Mouse (Mus musculus) heart, embryonic 15.5 days (tissue): ENCODE measurements at regions not wholly inside any gene's neighbourhood (a gene's known extent, or its start where the extent isn't known, plus 50 kb on each side); places are given as distances from the start of the nearest gene placed in this dataset.

Experiments
- ATAC-seq: fragments of 200-750 bp; cut with Nextera tagmentation; replicated peaks from 2 replicates; pipeline ENCODE4 v1.8.0; 2017; ENCODE audit warnings: low read depth, moderate TSS enrichment; ENCODE audit not compliant: insufficient number of reproducible peaks, insufficient read depth, low FRiP score
- H3K27ac ChIP-seq: fragments of 300-500 bp; sonication (generic); 2 replicates; pipeline ENCODE4 v1.5.1; 2015; ENCODE audit warnings: mild to moderate bottlenecking, inconsistent platforms
- H3K27me3 ChIP-seq: fragments of 300-500 bp; sonication (generic); 2 replicates; pipeline ENCODE4 v1.6.1; 2015; ENCODE audit warnings: inconsistent platforms
- H3K36me3 ChIP-seq: fragments of 300-500 bp; sonication (generic); 2 replicates; pipeline ENCODE4 v1.6.1; 2015; ENCODE audit warnings: mild to moderate bottlenecking, inconsistent platforms
- H3K4me1 ChIP-seq: fragments of 300-500 bp; sonication (generic); replicated peaks from 2 replicates; pipeline ENCODE4 v1.6.1; 2015; ENCODE audit warnings: inconsistent platforms
- H3K4me2 ChIP-seq: fragments of 300-500 bp; sonication (generic); 2 replicates; pipeline ENCODE4 v1.6.1; 2015; ENCODE audit warnings: inconsistent platforms, mild to moderate bottlenecking, moderate library complexity
- H3K4me3 ChIP-seq: fragments of 300-500 bp; sonication (generic); 2 replicates; pipeline ENCODE4 v1.5.1; 2015; ENCODE audit warnings: mild to moderate bottlenecking, inconsistent platforms
- H3K9ac ChIP-seq: fragments of 300-500 bp; sonication (generic); 2 replicates; pipeline ENCODE4 v1.6.1; 2015; ENCODE audit warnings: mild to moderate bottlenecking, inconsistent platforms
- H3K9me3 ChIP-seq: fragments of 300-500 bp; sonication (generic); replicated peaks from 2 replicates; pipeline ENCODE4 v1.6.1; 2016; ENCODE audit warnings: inconsistent platforms
- WGBS: fragments of 180-500 bp; shearing (Covaris S2); methylation state at CpG from one replicate; pipeline ENCODE4 v1.1.7; 2015; ENCODE audit warnings: mixed read lengths; 5-methylcytosine and 5-hydroxymethylcytosine counted together

DNA sequence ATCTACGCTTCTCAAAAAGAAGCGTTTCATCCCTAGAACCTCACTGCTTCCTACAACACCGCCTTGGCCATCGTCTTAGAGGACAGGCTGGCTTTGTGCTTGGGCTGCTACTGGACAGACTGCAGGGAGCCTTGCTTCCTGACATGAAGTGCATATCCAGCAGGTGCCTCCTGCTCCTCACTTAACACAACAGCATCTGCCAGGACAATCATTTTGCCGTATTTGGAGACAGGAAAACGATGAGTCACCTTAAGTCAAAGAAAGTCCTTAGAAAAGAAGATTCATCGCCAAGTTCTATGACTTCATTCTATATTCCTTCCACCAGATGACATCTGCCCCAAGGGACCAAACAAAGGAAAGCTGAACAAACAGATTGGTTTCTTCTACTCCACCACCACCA, 98.5 kb upstream of the Sgk1 start:
- Histone ChIP-seq H3K27ac (no peak overlapping the region), H3K9ac (no peak overlapping the region), H3K9me3 (no peaks in the 10 kb centered on the region), H3K4me1 (no peaks in the 10 kb centered on the region), H3K36me3 (no peaks in the 10 kb centered on the region), H3K4me3 (no peak overlapping the region), H3K4me2 (no peak overlapping the region), H3K27me3 (no peaks in the 10 kb centered on the region)
- WGBS, result 75% methylated on average over 7 of the region's 7 CpGs
- ATAC-seq, result no peak

DNA sequence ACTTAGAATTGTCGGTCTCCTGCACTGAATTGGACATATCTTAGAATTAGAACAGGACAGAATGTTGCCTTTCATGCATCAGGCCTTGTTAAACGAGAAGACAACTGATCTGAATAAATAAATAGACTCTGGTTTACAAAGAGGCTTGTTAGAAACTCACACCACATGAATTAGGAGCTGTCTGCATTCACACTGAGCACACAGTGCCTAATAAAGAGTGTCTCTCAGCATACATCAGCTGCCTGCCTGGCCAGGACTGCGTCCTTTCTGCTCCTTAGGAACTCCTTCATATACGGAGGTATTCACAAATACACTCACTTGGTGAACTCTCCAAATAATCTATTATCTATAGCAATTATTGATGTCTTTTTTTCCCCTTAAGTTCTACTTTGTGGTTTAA, 96.9 kb upstream of the Sgk1 start:
- WGBS, result 78% methylated on average over 4 of the region's 4 CpGs
- ATAC-seq, result no peak
- H3K9me3 ChIP-seq, result no peaks in the 10 kb centered on the region
- H3K4me3 ChIP-seq, result no peak overlapping the region
- no peak overlapping the region for H3K4me2 ChIP-seq
- H3K27ac ChIP-seq, result no peak overlapping the region
- no peaks in the 10 kb centered on the region for H3K4me1 ChIP-seq
- no peak overlapping the region for H3K9ac ChIP-seq
- H3K36me3 ChIP-seq, result no peaks in the 10 kb centered on the region
- H3K27me3 ChIP-seq, result no peaks in the 10 kb centered on the region

DNA sequence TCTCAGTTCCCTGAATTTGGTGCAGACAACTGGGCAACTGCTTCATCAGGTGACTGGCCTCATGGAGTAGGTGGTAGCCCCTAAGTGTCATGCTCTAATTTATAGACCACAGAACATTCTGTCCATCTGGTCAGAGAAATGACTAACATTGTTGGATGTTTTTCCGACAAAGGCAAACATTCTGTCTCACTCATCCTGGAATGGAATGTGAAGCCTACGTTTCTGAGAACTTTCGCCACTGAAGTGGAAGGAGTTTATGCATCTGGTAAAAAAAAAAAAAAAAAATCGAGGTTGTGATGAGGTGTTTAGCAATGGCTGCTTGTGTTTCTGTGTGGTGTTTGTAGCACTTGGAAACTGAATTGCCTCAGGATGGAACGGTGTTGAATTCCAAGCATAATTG, 96.2 kb upstream of the Sgk1 start:
- Histone ChIP-seq H3K4me1 (no peaks in the 10 kb centered on the region), H3K9ac (no peak overlapping the region), H3K27ac (no peak overlapping the region), H3K4me2 (no peak overlapping the region), H3K36me3 (no peaks in the 10 kb centered on the region), H3K27me3 (no peaks in the 10 kb centered on the region), H3K4me3 (no peak overlapping the region), H3K9me3 (no peaks in the 10 kb centered on the region)
- WGBS, result 70% methylated on average over 5 of the region's 5 CpGs
- no peak for ATAC-seq

DNA sequence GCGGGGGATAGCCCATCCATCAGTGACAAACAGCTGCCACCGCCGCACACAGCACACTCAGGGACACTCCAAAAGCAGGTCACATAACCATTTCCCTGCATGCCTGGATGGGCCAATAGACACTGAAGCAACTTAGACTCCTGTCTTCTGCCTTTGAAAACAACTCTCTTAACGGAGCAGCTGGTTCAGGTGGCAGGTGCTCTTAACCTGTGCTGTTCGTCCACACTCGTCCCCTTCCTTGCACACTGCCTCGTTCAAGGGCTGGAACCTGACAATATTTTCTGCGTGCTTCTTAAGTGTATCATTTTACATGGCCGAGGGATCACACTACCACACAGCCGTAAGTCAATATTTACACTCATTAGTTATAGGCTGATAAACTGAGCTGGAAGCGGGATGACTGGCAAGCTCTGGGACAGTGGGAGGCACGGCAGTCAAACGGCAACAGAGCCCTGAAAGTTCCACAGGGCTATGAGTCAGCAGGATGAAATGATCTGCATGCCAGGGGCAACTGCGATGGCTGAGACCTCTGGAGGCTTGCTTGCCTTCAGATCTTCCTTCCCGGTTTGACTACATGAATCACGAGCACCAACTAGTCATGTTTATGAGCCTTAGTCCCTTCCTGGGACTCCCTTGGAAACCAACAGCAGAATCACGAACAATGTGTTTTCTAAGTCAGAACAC, 92.0 kb upstream of the Sgk1 start:
- H3K9ac ChIP-seq, result no peak overlapping the region
- 49% methylated on average over 17 of the region's 17 CpGs for WGBS
- no peaks in the 10 kb centered on the region for H3K4me1 ChIP-seq
- no peak overlapping the region for H3K4me2 ChIP-seq
- ATAC-seq, result no peak
- no peaks in the 10 kb centered on the region for H3K9me3 ChIP-seq
- H3K36me3 ChIP-seq, result no peaks in the 10 kb centered on the region
- H3K4me3 ChIP-seq, result no peak overlapping the region
- no peaks in the 10 kb centered on the region for H3K27me3 ChIP-seq
- no peak overlapping the region for H3K27ac ChIP-seq

DNA sequence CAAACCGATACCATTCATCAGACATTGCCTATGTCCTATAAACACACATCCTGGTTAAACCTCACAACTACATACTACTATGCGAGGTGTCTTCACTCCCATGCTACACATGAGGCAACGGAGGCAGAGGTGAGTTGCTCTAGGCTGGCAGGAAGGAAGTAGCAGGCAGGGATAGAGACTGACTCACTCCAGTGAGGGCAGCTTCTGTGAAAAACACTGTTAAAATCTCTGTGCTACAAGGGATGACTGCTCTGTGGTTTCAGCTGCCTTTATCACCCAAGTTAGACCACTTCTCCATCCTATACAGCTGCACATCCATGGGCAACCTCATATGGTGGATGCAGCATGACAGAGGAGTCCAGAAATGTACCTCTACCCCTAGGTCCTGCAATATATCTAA, 91.0 kb upstream of the Sgk1 start:
- Histone ChIP-seq H3K4me2 (no peak overlapping the region), H3K4me3 (no peak overlapping the region), H3K4me1 (no peaks in the 10 kb centered on the region), H3K36me3 (no peaks in the 10 kb centered on the region), H3K9me3 (no peaks in the 10 kb centered on the region), H3K27me3 (no peaks in the 10 kb centered on the region), H3K27ac (no peak overlapping the region), H3K9ac (no peak overlapping the region)
- 75% methylated on average over 3 of the region's 3 CpGs for WGBS
- no peak for ATAC-seq

- 41% methylated on average over 10 of the region's 10 CpGs for WGBS
- ATAC-seq, result no peak
- no peaks in the 10 kb centered on the region for H3K9me3 ChIP-seq
These were observed 89.6 kb upstream of the Sgk1 start for GRCm38 (mm10) chr10:21792431-21792830.

GRCm38 (mm10) chr10:21793641-21794040, 88.3 kb upstream of the Sgk1 start:
- 80% methylated on average over 11 of the region's 11 CpGs for WGBS
- Histone ChIP-seq H3K4me2 (no peak overlapping the region), H3K36me3 (no peaks in the 10 kb centered on the region), H3K9ac (no peak overlapping the region), H3K27ac (no peak overlapping the region), H3K4me1 (no peaks in the 10 kb centered on the region), H3K27me3 (no peaks in the 10 kb centered on the region), H3K9me3 (no peaks in the 10 kb centered on the region), H3K4me3 (no peak overlapping the region)
- no peak for ATAC-seq

More at GRCm38 (mm10) chr10:21792431-21792830, 89.6 kb upstream of the Sgk1 start:
- no peak overlapping the region for H3K27ac ChIP-seq
- no peak overlapping the region for H3K4me3 ChIP-seq
- H3K9ac ChIP-seq, result no peak overlapping the region
- H3K36me3 ChIP-seq, result no peaks in the 10 kb centered on the region
- no peak overlapping the region for H3K4me2 ChIP-seq
- H3K27me3 ChIP-seq, result no peaks in the 10 kb centered on the region
- no peaks in the 10 kb centered on the region for H3K4me1 ChIP-seq

DNA sequence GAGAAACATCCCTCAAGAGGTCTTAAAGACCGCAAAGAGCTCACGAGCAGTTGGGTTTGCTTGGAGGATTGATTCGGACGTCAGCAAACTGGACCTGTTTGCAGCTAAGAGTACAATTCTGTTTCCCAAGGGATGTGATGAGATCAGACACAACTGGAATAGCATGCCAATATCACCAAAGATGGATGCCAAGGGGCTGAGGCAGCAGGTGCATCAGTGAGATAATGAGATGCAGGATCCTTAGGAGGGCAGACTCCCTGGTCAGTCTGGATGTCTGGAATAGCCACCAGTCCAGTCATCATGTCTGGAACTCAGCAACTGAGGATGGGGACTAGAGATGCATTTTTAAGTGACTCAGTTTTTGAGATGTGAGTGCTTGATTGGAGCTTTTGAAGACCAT, 85.6 kb upstream of the Sgk1 start:
- Histone ChIP-seq H3K9me3 (no peaks in the 10 kb centered on the region), H3K4me1 (no peaks in the 10 kb centered on the region), H3K4me2 (no peak overlapping the region), H3K9ac (no peak overlapping the region), H3K36me3 (no peaks in the 10 kb centered on the region), H3K27ac (no peak overlapping the region), H3K4me3 (no peak overlapping the region), H3K27me3 (no peaks in the 10 kb centered on the region)
- WGBS, result 95% methylated on average over 4 of the region's 4 CpGs
- no peak for ATAC-seq

DNA sequence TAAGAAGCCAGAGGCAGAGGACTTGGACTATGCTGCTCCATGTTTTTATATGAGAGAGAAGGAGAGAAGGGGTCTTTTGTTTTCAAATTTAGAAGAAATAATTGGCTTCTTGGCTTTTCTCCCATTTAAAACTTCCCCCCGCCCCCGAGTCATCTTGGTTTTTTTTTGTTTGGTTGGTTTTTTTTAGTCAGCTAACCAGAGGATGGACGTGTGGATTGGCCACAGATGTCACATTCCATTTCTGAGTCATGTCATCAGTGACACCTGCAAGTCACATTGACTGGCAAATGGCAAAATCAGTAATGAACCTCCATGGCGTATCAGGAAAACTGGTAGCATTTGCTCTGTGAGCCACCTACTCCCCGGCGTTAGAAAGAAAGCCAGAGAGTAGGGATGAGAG, 83.9 kb upstream of the Sgk1 start:
- 72% methylated on average over 6 of the region's 6 CpGs for WGBS
- no peak overlapping the region for H3K27ac ChIP-seq
- H3K9me3 ChIP-seq, result no peaks in the 10 kb centered on the region
- H3K27me3 ChIP-seq, result no peaks in the 10 kb centered on the region
- H3K9ac ChIP-seq, result no peak overlapping the region
- H3K36me3 ChIP-seq, result no peaks in the 10 kb centered on the region
- no peak for ATAC-seq
- H3K4me1 ChIP-seq, result no peaks in the 10 kb centered on the region
- H3K4me2 ChIP-seq, result no peak overlapping the region
- no peak overlapping the region for H3K4me3 ChIP-seq

GRCm38 (mm10) chr10:21801556-21801955, 80.4 kb upstream of the Sgk1 start:
- WGBS, result 69% methylated on average over 5 of the region's 5 CpGs
- no peak for ATAC-seq

GRCm38 (mm10) chr10:21803184-21803583, 78.8 kb upstream of the Sgk1 start:
- ATAC-seq, result no peak
- Histone ChIP-seq H3K9me3 (no peaks in the 10 kb centered on the region), H3K4me2 (no peak overlapping the region), H3K27ac (no peak overlapping the region), H3K9ac (no peak overlapping the region), H3K36me3 (no peaks in the 10 kb centered on the region), H3K27me3 (no peaks in the 10 kb centered on the region), H3K4me3 (no peak overlapping the region), H3K4me1 (no peaks in the 10 kb centered on the region)

More at GRCm38 (mm10) chr10:21801556-21801955, 80.4 kb upstream of the Sgk1 start:
- H3K27ac ChIP-seq, result no peak overlapping the region
- no peak overlapping the region for H3K9ac ChIP-seq
- H3K27me3 ChIP-seq, result no peaks in the 10 kb centered on the region
- H3K4me1 ChIP-seq, result no peaks in the 10 kb centered on the region
- H3K4me2 ChIP-seq, result no peak overlapping the region
- H3K4me3 ChIP-seq, result no peak overlapping the region
- H3K36me3 ChIP-seq, result no peaks in the 10 kb centered on the region
- H3K9me3 ChIP-seq, result no peaks in the 10 kb centered on the region

DNA sequence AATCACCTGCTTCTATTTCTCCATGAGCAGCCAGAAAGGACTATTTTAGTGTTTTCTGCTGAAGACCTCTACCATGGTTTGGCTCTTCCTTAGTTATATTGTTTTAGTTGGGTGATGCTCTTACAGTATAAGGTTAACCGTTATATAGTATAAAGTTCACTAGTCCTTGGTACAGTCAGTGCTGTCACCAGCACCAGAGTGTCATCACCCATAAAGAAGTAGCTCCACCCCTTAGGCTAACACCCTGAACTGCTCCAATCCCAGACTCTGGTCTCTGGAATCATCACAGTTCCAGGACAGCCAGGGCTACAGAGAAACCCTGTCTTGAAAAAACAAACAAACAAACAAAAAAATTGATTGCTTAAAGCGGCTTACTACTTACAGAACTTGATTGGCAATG, 77.2 kb upstream of the Sgk1 start:
- Histone ChIP-seq H3K9me3 (no peaks in the 10 kb centered on the region), H3K4me1 (no peaks in the 10 kb centered on the region), H3K4me2 (no peak overlapping the region), H3K27ac (no peak overlapping the region), H3K27me3 (no peaks in the 10 kb centered on the region), H3K9ac (no peak overlapping the region), H3K36me3 (no peaks in the 10 kb centered on the region), H3K4me3 (no peak overlapping the region)
- ATAC-seq, result no peak
- WGBS, result 82% methylated on average over 2 of the region's 2 CpGs
